Mouse (Mus musculus) urinary bladder, postnatal 10 days (tissue): ENCODE measurements around the gene Junb.

Source experiments
- DNase-seq: peaks from one replicate; pipeline ENCODE4 v3.0.0; 2022; ENCODE audit warnings: low spot score

Gene Junb

DNA sequence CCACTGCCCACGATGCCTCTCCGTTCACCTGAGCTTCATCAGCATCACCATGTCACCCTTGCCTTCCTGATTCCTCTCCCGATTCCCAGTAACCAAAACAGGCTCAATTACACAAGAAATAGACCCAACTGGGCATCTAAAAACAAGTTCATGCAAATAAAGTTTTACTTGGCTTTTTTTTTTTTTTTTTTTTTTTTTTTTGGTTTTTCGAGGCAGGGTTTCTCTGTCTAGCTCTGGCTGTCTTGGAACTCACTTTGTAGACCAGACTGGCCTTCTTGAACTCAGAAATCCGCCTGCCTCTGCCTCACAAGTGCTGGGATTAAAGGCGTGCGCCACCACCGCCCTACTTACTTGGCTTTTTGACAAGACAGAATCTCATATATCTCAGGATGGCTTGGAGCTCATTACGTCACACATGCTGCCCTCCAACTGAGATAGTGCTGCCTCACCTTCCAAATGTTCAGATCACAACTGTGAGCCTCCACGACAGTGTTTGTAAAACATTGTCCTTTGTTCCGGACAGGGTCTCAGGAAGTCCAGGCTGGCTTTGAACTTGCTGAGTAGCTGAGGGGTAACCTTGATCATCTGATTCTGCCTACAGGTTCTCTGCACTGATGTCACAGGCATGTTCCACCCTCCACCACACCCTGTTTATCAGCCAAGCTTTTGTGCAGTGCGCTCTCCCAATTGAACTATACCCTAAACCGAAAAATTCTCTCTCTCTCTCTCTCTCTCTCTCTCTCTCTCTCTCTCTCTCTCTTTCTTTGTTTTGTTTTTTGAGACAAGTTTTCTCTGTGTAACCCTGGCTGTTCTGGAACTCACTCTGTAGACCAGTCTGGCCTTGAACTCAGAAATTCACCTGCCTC, 40.7 kb downstream of the Junb start:
- DNase-seq, result no peak

DNA sequence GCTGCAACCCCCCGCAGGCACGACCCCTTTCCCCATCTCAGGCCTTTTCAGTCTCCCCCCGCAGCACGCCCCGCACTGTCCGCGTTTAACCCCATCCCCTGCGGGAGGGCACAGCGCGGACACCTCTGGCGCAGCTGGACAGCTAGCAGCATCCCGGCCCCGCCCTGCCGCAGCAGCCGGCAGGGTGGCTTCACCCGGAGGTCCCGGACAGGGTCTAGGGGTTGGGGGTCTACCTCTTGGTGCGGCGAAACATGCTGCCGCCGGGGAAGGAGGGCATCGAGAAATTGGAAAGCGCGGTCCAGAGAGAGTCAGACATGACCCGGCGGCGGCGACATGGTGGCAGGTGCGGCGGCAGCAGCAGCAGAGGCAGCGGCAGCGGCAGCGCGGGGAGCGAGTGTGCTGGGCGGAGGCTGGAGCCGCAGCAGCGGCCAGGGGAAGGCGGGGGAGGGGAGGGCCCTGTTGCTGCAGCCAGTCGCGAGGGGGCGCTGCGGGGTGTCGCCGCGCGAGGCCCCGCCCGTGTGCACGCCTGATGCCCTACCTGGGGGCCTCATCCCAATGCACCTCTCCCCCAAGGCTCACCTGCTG, 41.5 kb downstream of the Junb start, which contains the start of gene Mast1:
TSS of gene Mast1 (minus strand) at position 398 of the 585 bp plus-strand sequence.
- no peak for DNase-seq

DNA sequence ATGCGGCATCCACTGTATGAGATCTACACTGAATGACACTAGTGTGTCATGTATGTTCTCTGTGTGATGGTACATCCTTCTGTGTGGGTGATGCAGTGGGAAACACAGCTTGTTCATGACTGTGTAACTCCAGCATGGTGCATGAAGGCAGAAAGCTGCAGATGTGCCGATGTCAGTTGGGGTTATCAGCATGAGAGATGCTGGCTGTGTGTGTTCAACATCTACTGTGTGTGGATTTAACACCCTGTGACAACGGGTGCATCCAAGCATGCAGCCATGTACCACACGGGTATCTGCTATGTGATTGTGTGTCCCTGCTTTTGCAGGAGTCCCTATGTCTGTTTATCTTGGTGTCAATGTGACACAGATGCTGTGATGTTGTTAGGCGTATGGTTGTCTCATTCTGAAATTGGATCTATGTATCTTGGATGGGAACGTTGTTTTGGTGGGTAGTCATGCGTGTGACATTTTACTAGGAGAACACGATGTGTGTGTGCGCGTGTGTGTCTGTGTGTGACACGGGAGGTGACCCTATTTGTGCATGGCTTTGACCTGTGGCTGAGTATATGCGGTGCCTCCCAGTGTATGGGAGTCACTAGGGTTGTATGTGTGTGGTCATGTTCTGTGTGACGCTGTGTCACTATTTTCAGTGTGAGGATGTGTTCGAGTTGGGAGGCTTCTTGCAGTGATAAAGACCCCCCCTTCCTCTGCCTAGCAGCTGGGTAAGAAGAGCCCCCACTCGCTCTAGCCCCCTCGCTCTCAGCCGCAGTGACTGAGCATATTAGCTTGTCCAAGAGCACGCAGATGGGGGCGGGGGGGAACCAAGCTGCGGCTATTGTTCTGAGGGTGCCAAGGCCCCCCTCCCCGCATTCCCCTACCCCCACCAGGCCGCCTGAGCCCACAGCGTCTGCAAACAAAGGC, 42.2 kb downstream of the Junb start:
- DNase-seq, result no peak

DNA sequence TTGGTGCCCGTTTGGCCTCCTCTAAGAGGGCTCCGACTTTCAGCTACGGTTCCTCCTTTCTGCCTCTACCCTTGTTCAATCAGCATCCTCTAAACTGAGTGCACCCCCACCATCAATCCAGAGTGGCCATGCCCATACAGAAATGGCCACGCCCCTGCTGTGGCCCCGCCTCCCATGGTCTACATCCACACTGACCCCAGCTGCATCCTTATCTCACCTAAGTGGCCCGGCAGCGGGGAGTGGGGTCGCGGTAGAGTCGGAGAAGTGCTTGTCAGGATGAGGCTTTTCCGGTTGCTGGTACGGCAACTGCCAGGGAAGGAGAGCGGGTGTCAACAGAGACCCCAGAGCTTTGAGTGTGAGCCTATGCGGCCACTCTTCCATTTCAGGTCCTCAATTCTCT, 43.0 kb downstream of the Junb start:
- DNase-seq, result no peak

DNA sequence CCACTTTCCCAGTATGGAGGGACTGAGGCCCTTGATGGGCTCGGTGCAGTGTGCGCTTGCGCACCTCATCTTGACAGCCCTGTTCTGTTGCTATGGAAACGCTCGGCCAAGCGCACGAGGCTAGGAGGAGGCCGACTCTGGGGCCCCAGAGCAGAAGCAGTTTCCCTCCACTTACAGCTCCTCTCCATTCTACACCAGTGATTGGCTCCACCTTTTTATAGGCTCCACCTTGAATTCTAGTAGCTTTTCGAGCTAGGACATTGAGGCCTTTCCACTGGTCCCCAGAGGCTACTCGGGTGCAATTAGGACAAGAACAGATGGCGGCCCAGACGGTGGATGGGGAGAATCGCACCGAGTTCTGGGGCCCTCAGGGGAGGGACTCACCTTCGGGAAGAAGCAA, 43.7 kb downstream of the Junb start:
- DNase-seq, result no peak

DNA sequence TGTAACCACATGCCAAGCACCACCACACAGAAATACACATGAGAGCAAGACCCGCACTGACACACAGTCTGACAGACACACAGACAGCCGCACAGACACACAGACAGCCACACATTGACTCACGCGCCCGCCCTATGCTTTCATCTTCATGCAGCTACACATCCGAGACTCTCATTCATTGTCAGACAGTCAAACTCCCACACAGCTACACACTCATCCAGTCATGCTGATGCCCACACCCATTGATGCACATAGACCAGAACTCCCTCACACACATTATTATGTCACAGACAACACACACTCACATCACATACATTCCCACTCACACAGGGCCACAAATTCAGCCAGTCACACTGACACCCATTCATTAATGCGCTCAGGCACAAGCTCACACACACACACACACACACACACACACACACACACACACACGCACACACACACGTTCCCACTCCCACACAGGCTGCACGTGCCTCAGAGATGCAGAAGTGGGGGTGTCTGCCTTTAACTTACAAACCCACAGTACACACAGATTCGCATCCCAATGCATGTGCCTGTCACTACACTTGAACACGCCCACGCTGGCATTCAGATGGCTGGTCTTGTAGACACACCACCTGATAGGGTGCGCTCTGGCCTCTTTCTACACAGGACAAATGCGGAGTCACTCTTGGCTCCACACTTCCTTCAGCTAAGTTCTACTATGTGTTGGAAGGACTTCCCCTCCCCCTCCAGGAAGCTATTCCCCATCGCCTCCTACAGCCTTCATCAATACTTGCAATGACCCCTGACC, 44.6 kb downstream of the Junb start:
- DNase-seq, result no peak

DNA sequence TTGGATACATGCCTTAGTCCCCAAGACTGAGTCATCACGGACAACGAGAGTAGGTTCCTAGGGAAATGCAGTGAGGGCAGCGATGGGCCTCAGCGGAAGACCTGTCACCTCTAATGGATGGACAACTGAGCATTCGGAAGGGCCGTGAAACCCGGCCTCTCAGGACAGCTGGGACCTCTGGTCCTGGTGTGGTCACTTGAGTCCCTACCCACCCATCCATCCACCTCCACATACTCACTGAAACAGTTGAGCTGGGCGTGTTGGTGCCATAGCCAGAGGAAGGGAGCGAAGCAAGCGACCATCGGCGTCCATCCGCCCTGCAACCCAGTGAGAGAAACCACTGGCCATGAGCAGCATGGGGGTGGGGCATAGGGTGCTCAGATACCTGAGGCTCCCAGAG, 47.9 kb downstream of the Junb start:
- no peak for DNase-seq

DNA sequence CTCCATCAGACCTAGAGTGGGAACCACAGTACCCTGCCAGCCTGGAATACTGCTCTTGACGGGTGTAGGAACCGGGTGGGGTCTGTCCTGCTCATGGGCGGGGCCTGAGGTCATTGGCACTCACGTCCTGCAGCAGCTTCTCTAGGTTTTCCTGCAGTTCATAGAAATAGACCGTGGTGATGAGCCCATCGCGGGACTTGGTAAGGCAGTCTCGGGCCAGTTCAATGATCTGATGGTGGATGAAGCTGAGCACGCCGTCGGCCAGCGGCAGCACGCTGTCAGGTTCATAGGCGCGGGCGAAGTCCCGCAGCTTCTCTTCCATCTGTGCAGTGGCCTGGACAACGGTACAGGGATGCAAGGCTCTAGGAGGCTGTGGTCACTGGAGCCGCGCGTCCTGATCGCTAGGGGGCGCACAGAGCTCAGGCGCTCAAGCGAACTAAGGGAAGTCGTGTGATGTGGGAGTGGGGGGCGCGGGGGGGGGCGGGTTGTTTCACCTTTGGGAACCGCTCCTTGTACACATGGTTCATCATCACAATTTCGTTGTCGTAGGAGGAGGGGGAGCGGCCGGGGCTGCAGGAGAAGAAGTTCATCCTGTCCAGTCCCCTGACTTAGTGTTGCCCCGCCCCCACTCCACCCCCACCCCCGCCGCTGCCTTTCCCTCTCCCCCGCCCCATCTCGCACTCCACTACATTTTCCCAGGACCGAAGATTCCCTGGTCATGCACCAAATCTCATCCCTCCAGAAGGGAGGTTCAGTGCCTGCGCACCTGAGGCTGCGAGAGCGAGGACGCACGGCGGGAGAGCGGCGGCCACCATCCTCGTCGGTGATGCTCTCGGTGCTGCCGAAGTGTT, 49.8 kb downstream of the Junb start:
- DNase-seq, result no peak

DNA sequence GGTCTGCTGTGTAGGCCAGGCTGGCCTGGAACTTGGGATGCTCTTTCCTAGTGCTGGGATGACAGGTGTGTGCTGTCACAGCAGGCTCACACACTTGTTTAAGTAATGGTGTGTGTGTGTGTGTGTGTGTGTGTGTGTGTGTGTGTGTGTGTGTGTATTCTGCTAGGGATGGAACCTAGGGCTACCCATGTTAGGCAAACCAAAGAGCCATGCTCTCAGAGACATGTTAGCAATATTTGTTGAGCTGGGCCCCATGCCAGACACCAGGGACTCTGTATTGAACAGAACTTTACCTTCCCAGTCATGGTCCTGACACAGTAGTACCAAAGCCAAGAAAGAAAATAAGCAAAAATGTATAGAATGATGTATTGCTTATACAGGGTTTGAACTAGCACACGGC, 51.0 kb downstream of the Junb start:
- no peak for DNase-seq

DNA sequence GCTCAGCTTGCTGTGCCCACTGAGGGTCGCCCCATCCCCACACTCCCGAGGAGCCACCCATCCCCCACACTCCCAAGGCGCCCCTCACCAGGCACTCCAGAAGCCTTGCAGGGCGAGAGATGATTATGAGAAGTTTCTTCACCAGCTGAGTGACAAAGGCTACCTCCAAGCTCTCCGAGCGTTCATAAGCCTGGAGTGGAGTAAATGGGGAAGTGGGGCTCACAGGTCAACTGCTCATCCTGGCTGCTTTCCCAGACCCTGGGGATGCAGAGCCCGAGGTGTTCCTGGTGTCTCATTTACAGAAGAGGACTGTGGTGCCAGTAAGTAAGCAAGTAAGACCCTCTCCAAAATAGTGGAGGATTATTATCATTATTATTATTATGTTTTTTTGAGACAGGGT, 53.0 kb downstream of the Junb start:
- DNase-seq, result no peak
